Mouse (Mus musculus) stomach, adult 2 months (tissue): Measurements from ENCODE around the gene Nags. TPM values are rescaled to one million over a fixed set of nuclear protein-coding genes. Genes with fewer than 3 reads are reported as not detected.

Experiments used
- polyA plus RNA-seq: library from polyadenylated mRNA; depleted of rRNA; stranded (reverse); fragments of >200 nt; gene quantifications from 2 replicates; pipeline ENCODE4 v1.2.3, GENCODE M21; 2012; rRNA removed

Nags gene
- 0.04 and 0.10 TPM in 2 replicates for polyA plus RNA-seq

GRCm38 (mm10) chr11:102145471-102146001 is at the start of gene Nags:
Gene Nags, plus strand, starts transcription at chr11:102145513.

GRCm38 (mm10) chr11:102101219-102101618 is 44.1 kb upstream of the Nags start, which contains the start of gene Ppy:
Gene Ppy, minus strand, starts transcription at chr11:102101319.

GRCm38 (mm10) chr11:102107732-102108131 is 37.6 kb upstream of the Nags start, which contains the start of gene Pyy:
Gene Pyy, minus strand, starts transcription at chr11:102107832.

GRCm38 (mm10) chr11:102156039-102156785 is 10.9 kb downstream of the Nags start, which contains the start of gene Tmem101:
Gene Tmem101, minus strand, starts transcription at chr11:102156404.

GRCm38 (mm10) chr11:102184646-102185495 is 39.6 kb downstream of the Nags start, which contains the start of gene Lsm12:
Gene Lsm12, minus strand, starts transcription at chr11:102185296.

GRCm38 (mm10) chr11:102189461-102190436 is 44.4 kb downstream of the Nags start, which contains the start of gene G6pc3:
Gene G6pc3, plus strand, starts transcription at chr11:102189620.

Other genes starting within 250 kb of the Nags start
- gene Sost, start 178.5 kb upstream of the Nags start, polyA plus RNA-seq = 0.06 and 0.12 TPM in 2 replicates
- gene Cfap97d1, start 161.2 kb upstream of the Nags start, polyA plus RNA-seq = not detected in 2 replicates
- 33.1 and 37.3 TPM in 2 replicates for gene Dusp3, start 158.5 kb upstream of the Nags start, polyA plus RNA-seq
- 2.5 and 2.7 TPM in 2 replicates for gene Mpp3, start 117.1 kb upstream of the Nags start, polyA plus RNA-seq
- gene Cd300lg, start 104.0 kb upstream of the Nags start, polyA plus RNA-seq = 8.6 and 13.4 TPM in 2 replicates
- 5.3 and 5.5 TPM in 2 replicates for gene Mpp2, start 57.0 kb upstream of the Nags start, polyA plus RNA-seq
- gene Ppy, start 44.2 kb upstream of the Nags start, polyA plus RNA-seq = 1.8 and 2.7 TPM in 2 replicates
- 111 and 118 TPM in 2 replicates for gene Pyy, start 37.7 kb upstream of the Nags start, polyA plus RNA-seq
- gene Tmem101, start 10.9 kb downstream of the Nags start, polyA plus RNA-seq = 10.9 and 13.8 TPM in 2 replicates
- 13.8 and 14.1 TPM in 2 replicates for gene Lsm12, start 39.8 kb downstream of the Nags start, polyA plus RNA-seq
- 52.2 and 57.6 TPM in 2 replicates for gene G6pc3, start 44.1 kb downstream of the Nags start, polyA plus RNA-seq
- gene Hdac5, start 84.7 kb downstream of the Nags start, polyA plus RNA-seq = 70.4 and 80.7 TPM in 2 replicates
- gene BC030867, start 103.4 kb downstream of the Nags start, polyA plus RNA-seq = 1.4 and 2.3 TPM in 2 replicates
- 0.96 and 1.2 TPM in 2 replicates for gene Asb16, start 123.2 kb downstream of the Nags start, polyA plus RNA-seq
- gene Tmub2, start 139.4 kb downstream of the Nags start, polyA plus RNA-seq = 20.3 and 22.6 TPM in 2 replicates
- 19.6 and 21.3 TPM in 2 replicates for gene Atxn7l3, start 151.1 kb downstream of the Nags start, polyA plus RNA-seq
- 9.5 and 10.8 TPM in 2 replicates for gene Ubtf, start 174.2 kb downstream of the Nags start, polyA plus RNA-seq
- 0.03 TPM in 1 of 2 replicates, not detected in the other for gene Slc4a1, start 220.7 kb downstream of the Nags start, polyA plus RNA-seq
- 4.0 and 6.2 TPM in 2 replicates for gene Rundc3a, start 247.9 kb downstream of the Nags start, polyA plus RNA-seq